Mouse (Mus musculus) bone marrow, adult 2 months (tissue): ENCODE measurements around the gene Lst1. TPM values are rescaled to one million over a fixed set of nuclear protein-coding genes. Genes with fewer than 3 reads are reported as not detected.

Experiments
- H3K27ac ChIP-seq: fragments of 200-500 bp; 2 replicates; pipeline ENCODE4 v1.5.1; 2012; ENCODE audit warnings: low read depth, mild to moderate bottlenecking, control low read depth, inconsistent platforms, low read length; ENCODE audit not compliant: control insufficient read depth, poor library complexity, insufficient read depth
- H3K4me1 ChIP-seq: fragments of 200-500 bp; 2 replicates; pipeline ENCODE4 v1.6.1; 2011; ENCODE audit warnings: low read length; ENCODE audit not compliant: control insufficient read depth, insufficient read depth
- H3K4me3 ChIP-seq: fragments of 200-500 bp; replicated peaks from 2 replicates; pipeline ENCODE3; 2011; ENCODE audit warnings: mild to moderate bottlenecking, low read depth, low read length, control low read depth; ENCODE audit not compliant: control insufficient read depth
- CTCF ChIP-seq: fragments of 200-500 bp; IDR thresholded peaks from 2 replicates; pipeline ENCODE4 v1.5.1; 2011; ENCODE audit warnings: low read length, control low read depth; ENCODE audit not compliant: control insufficient read depth, insufficient read depth
- POLR2A ChIP-seq: fragments of 200-500 bp; IDR thresholded peaks from 2 replicates; pipeline ENCODE4 v1.6.1; 2011; ENCODE audit warnings: low read depth, mild to moderate bottlenecking, control low read depth, low read length, borderline replicate concordance; ENCODE audit not compliant: control insufficient read depth
- WGBS: fragments of 180-500 bp; shearing (Covaris S2); methylation state at CpG from one replicate; pipeline ENCODE4 v1.1.7; 2018; 5-methylcytosine and 5-hydroxymethylcytosine counted together
- polyA plus RNA-seq: library from polyadenylated mRNA; stranded (reverse); fragments of >200 nt; gene quantifications from 2 replicates; pipeline ENCODE4 v1.2.4, GENCODE M21; 2011; ENCODE audit warnings: low replicate concordance; ENCODE audit not compliant: missing spikeins, insufficient read depth, insufficient read length

Lst1 gene
- polyA plus RNA-seq, 1 experiment: 139 TPM

DNA sequence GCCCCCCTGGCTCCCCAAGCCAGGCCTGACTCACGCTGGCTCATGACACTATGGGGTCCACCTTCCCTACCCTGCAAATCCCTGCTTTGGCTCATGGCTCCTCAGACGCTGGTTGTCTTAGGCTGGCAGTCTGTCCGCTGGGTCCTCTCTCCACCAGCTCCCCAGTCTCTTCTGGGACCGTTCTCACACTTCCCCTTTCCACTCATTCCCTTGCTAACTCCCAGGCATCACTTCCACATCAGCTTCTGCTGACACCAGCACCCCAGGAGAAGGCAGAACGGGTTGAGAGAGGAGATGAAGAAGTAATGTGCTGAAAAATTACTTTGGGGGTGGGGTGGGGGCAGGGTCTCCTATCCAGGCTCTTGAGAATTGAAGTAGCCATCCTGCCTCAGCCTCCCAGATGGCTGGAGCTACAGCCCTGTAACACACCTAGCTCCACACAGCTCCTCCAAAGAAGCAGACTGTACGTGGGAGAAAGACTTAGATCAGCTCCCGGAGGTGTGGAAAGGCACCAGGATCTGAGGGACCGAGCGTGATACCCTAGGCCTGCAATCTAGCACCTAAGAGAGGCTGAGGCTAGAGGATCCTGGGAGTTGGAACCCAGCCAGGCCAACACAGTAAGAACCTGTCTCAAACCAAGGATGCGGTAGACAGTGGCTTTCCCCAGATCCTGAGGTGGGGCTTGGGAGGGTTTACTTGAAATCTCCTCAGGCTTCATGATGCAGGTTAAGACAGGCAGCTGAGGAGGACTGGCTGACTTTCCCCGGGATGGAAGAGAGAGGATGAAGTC lies 15.6 kb downstream of the Lst1 start:
- no peak overlapping the region for H3K4me3 ChIP-seq
- 47% methylated on average over 11 of the region's 11 CpGs for WGBS
- H3K27ac ChIP-seq: peak overlapping the region; percentile 72
- H3K4me1 ChIP-seq: peaks cover 4% of the 10 kb centered on the region
- TF ChIP-seq POLR2A: no peak
- no peak for TF ChIP-seq CTCF

DNA sequence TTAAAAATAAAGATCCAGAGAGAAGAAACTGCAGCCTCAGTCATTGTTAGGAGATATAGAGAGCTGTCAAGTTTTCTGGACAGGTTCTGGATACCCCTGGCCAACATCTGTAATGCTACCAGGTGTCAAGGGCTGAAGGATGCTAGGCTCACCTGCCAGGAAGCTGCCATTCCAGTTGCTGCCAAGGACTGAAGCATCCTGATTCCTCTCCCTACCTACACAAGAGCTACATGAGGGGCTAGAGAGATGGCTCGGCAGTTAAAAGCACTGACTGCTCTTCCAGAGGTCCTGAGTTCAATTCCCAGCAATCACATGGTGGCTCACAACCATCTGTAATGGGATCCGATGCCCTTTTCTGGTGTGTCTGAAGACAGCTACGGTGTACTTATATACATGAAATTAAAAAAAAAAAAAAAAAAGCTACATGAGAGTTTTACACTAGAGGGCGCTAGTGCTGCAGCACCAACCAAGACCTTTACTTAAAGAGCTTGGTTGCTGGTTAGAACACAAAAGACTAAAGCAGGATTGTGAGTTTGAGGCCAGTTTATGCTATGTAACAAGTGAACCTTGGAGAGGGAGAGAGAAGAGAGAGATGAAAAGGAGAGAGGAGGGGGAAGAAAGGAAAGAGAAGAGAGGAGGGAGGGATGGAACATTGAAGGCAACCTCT lies 19.6 kb downstream of the Lst1 start:
- no peak for TF ChIP-seq POLR2A
- no peak for TF ChIP-seq CTCF
- H3K4me1 ChIP-seq: peaks cover 5% of the 10 kb centered on the region
- H3K4me3 ChIP-seq: no peak overlapping the region
- no peak overlapping the region for H3K27ac ChIP-seq
- WGBS: 15% methylated on average over 4 of the region's 4 CpGs

DNA sequence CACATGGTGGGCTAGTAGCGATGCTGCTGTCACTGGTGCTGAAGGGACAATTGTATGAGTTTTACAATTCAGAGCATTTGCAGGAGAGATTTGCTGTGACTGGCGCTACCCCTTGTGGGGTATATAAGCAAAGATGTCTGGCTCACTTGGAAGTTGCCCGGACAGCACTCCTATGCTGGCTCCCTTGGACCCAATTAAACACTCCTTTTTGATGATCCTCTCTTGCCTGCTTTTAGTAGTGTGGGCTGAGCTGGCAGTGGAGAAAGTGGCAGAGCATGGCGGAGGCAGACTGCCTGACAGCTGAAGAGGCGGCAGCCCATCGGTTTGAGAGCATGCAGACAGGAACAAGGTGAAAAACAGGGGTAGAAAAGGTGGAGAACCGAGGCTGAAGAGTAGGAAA lies 20.4 kb downstream of the Lst1 start:
- Histone ChIP-seq H3K4me1 (peaks cover 5% of the 10 kb centered on the region), H3K4me3 (no peak overlapping the region), H3K27ac (no peak overlapping the region)
- no peak for TF ChIP-seq CTCF
- TF ChIP-seq POLR2A: no peak
- WGBS: 73% methylated on average over 7 of the region's 7 CpGs

DNA sequence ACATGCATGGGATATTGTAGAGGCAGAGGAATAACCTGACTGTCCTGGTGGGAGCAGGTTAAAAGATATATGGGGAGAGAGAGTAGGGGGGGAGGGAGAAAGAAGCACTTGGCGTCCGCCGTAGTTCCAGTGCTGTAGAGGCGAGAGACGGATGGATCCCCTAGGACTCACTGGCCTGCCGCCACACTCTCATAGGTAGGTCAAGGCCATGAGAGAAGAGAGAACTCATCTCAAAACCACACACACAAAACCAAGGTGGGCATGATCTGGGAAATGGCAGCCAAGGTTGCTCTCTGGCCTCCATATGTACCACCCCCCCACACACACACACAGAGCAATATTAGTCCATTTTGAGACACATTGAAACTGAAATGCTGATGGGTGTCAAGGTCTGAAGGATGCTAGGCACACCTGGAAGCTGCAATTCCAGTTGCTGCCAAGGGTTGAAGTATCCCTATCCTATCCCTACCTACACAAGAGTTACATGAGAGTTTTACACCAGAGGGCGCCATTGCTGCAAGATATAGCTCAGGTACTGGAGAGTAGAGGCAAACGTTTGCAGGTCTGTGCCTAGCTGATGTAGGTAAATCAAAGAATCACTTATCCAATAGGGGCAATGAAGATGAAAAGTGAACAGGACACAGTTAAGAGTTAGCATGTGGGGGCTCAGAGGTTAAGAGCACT lies 21.7 kb downstream of the Lst1 start:
- Histone ChIP-seq H3K4me1 (peaks cover 4% of the 10 kb centered on the region; the same call in 1 of the 2 replicates), H3K27ac (no peak overlapping the region), H3K4me3 (no peak overlapping the region)
- 70% methylated on average over 8 of the region's 8 CpGs for WGBS
- TF ChIP-seq CTCF (peak; percentile 43; the same call in 1 of the 2 replicates), POLR2A (no peak)

DNA sequence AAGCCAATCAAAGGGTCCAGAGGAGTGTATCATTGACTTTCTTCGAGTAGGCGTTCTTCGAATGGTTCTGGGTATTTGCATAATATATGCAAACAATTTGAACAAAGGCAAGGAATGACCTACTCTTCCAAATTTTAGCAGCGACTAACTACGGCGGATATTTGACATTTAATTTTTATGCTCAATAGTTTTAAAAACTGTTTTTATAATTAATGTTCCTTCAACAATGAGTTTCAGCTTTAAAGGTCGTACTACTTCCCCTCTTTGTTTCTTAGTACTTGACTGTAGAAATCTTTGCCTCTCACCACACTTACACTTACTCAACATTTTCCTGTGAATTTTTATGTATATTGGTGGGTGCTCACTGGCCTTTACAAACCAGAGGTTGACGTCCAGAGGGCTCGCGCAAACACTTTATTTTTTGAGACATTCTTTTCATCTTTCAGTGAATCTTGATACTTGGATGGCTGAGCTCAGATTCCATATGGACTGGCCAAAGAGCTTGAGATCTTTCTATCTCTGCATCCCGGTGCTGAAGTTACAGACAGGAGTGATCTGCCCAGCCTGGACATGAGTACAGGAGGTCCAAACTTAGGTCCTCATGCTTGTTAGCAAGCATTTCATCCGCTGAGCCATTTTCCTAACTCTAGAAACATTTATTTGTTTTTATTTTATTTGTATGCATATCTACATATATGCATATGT lies 22.6 kb downstream of the Lst1 start:
- Histone ChIP-seq H3K4me1 (peaks cover 4% of the 10 kb centered on the region; the same call in 1 of the 2 replicates), H3K4me3 (peak overlapping the region; percentile 81), H3K27ac (peak overlapping the region; percentile 96)
- WGBS: 21% methylated on average over 12 of the region's 12 CpGs
- TF ChIP-seq POLR2A (no peak), CTCF (no peak)

DNA sequence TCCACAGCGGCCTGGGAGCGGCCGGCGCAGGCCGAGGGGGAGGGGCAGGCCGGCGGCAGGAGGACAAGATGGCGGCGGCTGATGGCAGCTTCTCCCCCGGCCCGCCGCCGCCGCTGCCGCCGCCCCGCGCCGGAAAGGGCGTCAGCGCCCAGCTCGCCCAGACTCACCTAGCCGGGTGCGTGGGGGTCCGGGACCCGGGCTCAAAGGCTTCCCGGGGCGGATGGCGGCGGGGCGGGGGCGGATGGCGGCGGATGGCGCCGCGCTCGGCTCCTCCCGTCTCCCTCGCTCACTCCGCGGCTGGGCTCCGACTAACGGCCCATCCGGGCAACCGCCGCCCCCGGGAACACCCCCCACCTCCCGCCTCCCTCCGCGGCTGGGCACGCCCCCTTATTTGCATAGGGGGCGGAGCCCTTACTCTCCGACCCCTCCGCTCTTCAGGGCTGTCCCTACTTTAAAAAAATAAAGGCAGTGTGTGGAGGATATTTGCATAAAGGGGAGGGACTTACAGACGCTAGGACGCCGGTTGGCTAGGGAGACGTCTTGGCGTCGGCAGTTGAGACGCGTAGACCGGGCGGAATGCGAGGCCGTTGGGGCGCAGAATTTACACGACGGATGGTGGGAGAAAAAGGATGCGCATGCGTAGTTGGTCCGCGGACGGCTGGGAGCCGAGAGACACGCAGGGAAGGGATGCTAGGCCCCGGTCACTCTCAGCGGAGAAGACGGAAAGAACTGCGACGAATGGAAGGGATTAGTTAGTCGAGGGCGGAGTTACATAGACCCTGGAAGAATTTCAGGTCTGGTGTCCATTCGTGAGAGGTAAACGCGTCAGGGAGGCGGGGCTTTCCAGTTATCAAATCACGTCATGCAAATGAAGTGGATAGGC lies 23.4 kb downstream of the Lst1 start, which contains the start of gene Prrc2a:
Gene Prrc2a, minus strand, starts transcription at position 330 of the 883 bp plus-strand sequence.
- WGBS: under 1% methylated on average over 81 of the region's 89 CpGs
- Histone ChIP-seq H3K4me1 (peaks cover 4% of the 10 kb centered on the region; the same call in 1 of the 2 replicates), H3K4me3 (peak within 1 kb of the TSS; percentile 81), H3K27ac (peak within 1 kb of the TSS; percentile 96)
- peak; percentile 77; the same call in 1 of the 2 replicates for TF ChIP-seq POLR2A
- TF ChIP-seq CTCF: peak; percentile 7; the same call in 1 of the 2 replicates

DNA sequence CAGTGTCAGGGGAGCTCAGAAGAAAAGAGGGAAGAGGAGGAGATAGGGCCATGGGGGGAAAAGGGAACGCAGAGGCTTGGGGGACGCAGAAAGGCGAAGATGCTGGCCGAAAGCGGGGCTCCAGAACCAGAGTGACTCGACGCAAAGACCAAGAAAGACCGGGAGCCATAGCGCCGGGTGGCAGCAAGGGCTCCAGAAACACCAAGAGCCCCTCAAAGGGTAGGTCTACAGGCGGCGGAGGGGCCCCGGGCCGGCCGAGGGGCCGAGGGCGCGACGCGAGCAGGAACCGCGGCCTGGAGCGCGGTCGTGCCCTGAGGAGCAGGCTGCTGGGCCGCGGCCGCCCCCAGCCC lies 24.0 kb downstream of the Lst1 start:
- Histone ChIP-seq H3K27ac (peak overlapping the region; percentile 95), H3K4me1 (peaks cover 4% of the 10 kb centered on the region; the same call in 1 of the 2 replicates), H3K4me3 (peak overlapping the region; percentile 73)
- WGBS: under 1% methylated on average over 28 of the region's 28 CpGs
- TF ChIP-seq POLR2A (no peak), CTCF (no peak)
